Comparison of ENCODE assay signal across 16 mouse cellular contexts in the genomic region with DNA sequence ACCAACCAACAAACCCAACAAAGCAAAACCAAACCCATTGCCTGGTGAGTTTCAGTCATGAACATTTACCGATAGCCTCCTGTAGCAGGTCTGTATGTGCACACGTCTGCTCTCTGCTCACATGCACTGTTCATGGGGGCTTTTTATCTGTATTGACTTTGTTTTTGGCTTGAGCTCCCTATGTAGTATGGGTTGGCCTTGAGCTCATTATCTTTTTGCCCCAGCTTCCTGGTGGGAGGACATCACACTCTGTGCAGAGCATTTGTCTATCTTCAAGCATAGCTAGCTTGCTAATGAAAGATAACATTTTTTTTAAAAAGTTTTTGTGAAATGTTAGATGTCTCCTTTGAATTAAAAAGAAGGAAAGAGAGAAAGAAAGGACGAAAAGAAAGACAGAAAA. TPM values are rescaled to one million over a fixed set of nuclear protein-coding genes. Genes with fewer than 3 reads are reported as not detected.
DNase-seq lines count a peak whose midpoint lies in the region; ATAC-seq and TF ChIP-seq lines count a peak whose summit lies in the region.
"Had no signal": no experiment of that assay in that cellular context is flagged by ENCODE, and none has a peak within 500 bp of the region (broad histone marks: within the 10 kb centered on the region; RNA-seq: fewer than 3 reads in every experiment).

No protein-coding gene starts in this region.

- no peaks in the 10 kb centered on the region for H3K27me3 ChIP-seq in heart, embryonic 12.5 days (replicated peaks)
- no peaks in the 10 kb centered on the region for H3K27me3 ChIP-seq in MEL (ENCODE audit: control insufficient read depth in 1 of 2, insufficient read depth in 2 of 2, low read length in 2 of 2)
- no peaks in the 10 kb centered on the region for H3K27me3 ChIP-seq in hindbrain, embryonic 10.5 days (ENCODE audit: insufficient read depth, poor library complexity, severe bottlenecking)
- H3K27me3 ChIP-seq: hindbrain, embryonic 15.5 days; limb, embryonic 13.5 days; neural tube, embryonic 12.5 days had no signal

- no peak for TF ChIP-seq RAD21 in MEL (IDR thresholded peaks at IDR 0.05; ENCODE audit: low read depth, low read length)

- H3K9ac ChIP-seq in heart, embryonic 12.5 days: no peak overlapping the region
- H3K9ac ChIP-seq in MEL (ENCODE audit: control insufficient read depth, low read depth, low read length, poor library complexity, severe bottlenecking): no peak overlapping the region
- H3K9ac ChIP-seq: hindbrain, embryonic 15.5 days; limb, embryonic 13.5 days; neural tube, embryonic 12.5 days had no signal

- no peak overlapping the region for H3K4me3 ChIP-seq in heart, embryonic 12.5 days
- no peak overlapping the region for H3K4me3 ChIP-seq in MEL (ENCODE audit: control insufficient read depth in 1 of 2, insufficient read depth in 1 of 2, low read depth in 2 of 2, low read length in 2 of 2)
- no peak overlapping the region for H3K4me3 ChIP-seq in hindbrain, embryonic 10.5 days
- H3K4me3 ChIP-seq: hindbrain, embryonic 15.5 days; layer of hippocampus, adult 2 months; limb, embryonic 13.5 days; neural tube, embryonic 12.5 days had no signal

- H3K4me1 ChIP-seq in heart, embryonic 12.5 days (replicated peaks): no peaks in the 10 kb centered on the region
- H3K4me1 ChIP-seq in MEL (ENCODE audit: control insufficient read depth in 1 of 2, insufficient read depth in 2 of 2, low read length in 2 of 2): peaks cover 25 to 27% of the 10 kb centered on the region in 2 experiments
- H3K4me1 ChIP-seq in hindbrain, embryonic 10.5 days (replicated peaks): no peaks in the 10 kb centered on the region
- H3K4me1 ChIP-seq: hindbrain, embryonic 15.5 days; limb, embryonic 13.5 days; neural tube, embryonic 12.5 days had no signal

- peak; percentile 98 to 99 for TF ChIP-seq EP300 in MEL (IDR thresholded peaks at IDR 0.05; ENCODE audit: low read depth in 1 of 2, low read length in 2 of 2)

- no peak for TF ChIP-seq CTCF in MEL (IDR thresholded peaks at IDR 0.05 in 2 of 3, conservative IDR thresholded peaks at IDR 0.05 in 1 of 3; ENCODE audit: control insufficient read depth in 1 of 3, insufficient read depth in 1 of 3, low read depth in 2 of 3, low read length in 3 of 3, poor library complexity in 1 of 3, severe bottlenecking in 1 of 3)

- ATAC-seq in heart, embryonic 12.5 days (ENCODE audit: insufficient number of reproducible peaks, low FRiP score): peak; percentile 89
- peak; percentile 84 for ATAC-seq in erythroid progenitor cell, adult 5-6 weeks (replicated peaks; ENCODE audit: low FRiP score, poor library complexity, severe bottlenecking)
- 0 out of 2 replicates have a peak, but pooled peaks have one; percentile 27 for ATAC-seq in megakaryocyte, adult 5-6 weeks (ENCODE audit: poor library complexity, severe bottlenecking)

- DNase-seq in heart, postnatal 36 days: no peak
- peak; percentile 90 for DNase-seq in MEL (ENCODE audit: low read depth, low spot score)
- no peak for DNase-seq in adipocyte (ENCODE audit: low spot score)
- no peak for DNase-seq in left cerebral cortex, adult 18-20 months (ENCODE audit: low spot score in 2 of 2)
- DNase-seq in hindbrain, embryonic 10.5 days (ENCODE audit: low spot score): no peak
- DNase-seq: cerebellum, adult 9-10 months; gastrocnemius, postnatal 25 days; kidney, adult 9 months; lung, postnatal 36 days had no signal

- H3K79me2 ChIP-seq in MEL (ENCODE audit: control insufficient read depth, insufficient read depth, low read length, poor library complexity): no peaks in the 10 kb centered on the region; the same call in 1 of the 2 replicates

- H3K4me2 ChIP-seq in heart, embryonic 12.5 days: no peak overlapping the region
- H3K4me2 ChIP-seq: hindbrain, embryonic 15.5 days; limb, embryonic 13.5 days; neural tube, embryonic 12.5 days had no signal

- peaks cover 55% of the 10 kb centered on the region for H3K36me3 ChIP-seq in heart, embryonic 12.5 days
- peaks cover 21 to 55% of the 10 kb centered on the region in 2 experiments for H3K36me3 ChIP-seq in MEL (ENCODE audit: control insufficient read depth in 1 of 2, insufficient read depth in 2 of 2, low read length in 2 of 2)
- peaks cover 73% of the 10 kb centered on the region for H3K36me3 ChIP-seq in hindbrain, embryonic 10.5 days

- WGBS in heart, embryonic 12.5 days: 79% methylated on average over 3 of the region's 3 CpGs
- 94% methylated on average over 3 of the region's 3 CpGs for WGBS in hindbrain, embryonic 10.5 days

- no peaks in the 10 kb centered on the region for H3K9me3 ChIP-seq in heart, embryonic 12.5 days (replicated peaks)
- no peaks in the 10 kb centered on the region for H3K9me3 ChIP-seq in MEL (replicated peaks; ENCODE audit: insufficient read depth, low read length)
- no peaks in the 10 kb centered on the region for H3K9me3 ChIP-seq in hindbrain, embryonic 10.5 days
- H3K9me3 ChIP-seq: hindbrain, embryonic 15.5 days; limb, embryonic 13.5 days; neural tube, embryonic 12.5 days had no signal

- no peak; a peak in 1 of 4 replicates for TF ChIP-seq POLR2A in MEL (IDR thresholded peaks at IDR 0.05; ENCODE audit: control insufficient read depth in 1 of 2, insufficient read depth in 1 of 2, low read depth in 1 of 2, low read length in 2 of 2, poor library complexity in 1 of 2)

- intact Hi-C loops in heart, postnatal 36 days (cut with DNase I): no loop called here

- H3K27ac ChIP-seq in heart, embryonic 12.5 days (ENCODE audit: poor library complexity, severe bottlenecking): no peak overlapping the region; the same call in 1 of the 2 replicates
- H3K27ac ChIP-seq in MEL (ENCODE audit: control insufficient read depth, low read depth, low read length): peak overlapping the region; percentile 84
- no peak overlapping the region for H3K27ac ChIP-seq in hindbrain, embryonic 10.5 days
- H3K27ac ChIP-seq: hindbrain, embryonic 15.5 days; layer of hippocampus, adult 2 months; limb, embryonic 13.5 days; neural tube, embryonic 12.5 days had no signal

TF ChIP-seq in MEL, 35 proteins besides CTCF, POLR2A, EP300 and RAD21 (continues in another document):
- TF ChIP-seq ETS1 (IDR thresholded peaks at IDR 0.05; ENCODE audit: low read depth, low read length): peak; percentile 92
- TF ChIP-seq USF1 (IDR thresholded peaks at IDR 0.05; ENCODE audit: low read depth, low read length): peak; percentile 50; the same call in 1 of the 2 replicates
- TF ChIP-seq MXI1 (IDR thresholded peaks at IDR 0.05; ENCODE audit: low read depth, low read length): peak; percentile 75
- TF ChIP-seq SIN3A (IDR thresholded peaks at IDR 0.05; ENCODE audit: low read length): peak; percentile 89
- peak; percentile 98 for TF ChIP-seq ZNF384 (IDR thresholded peaks at IDR 0.05; ENCODE audit: low read depth, low read length)
- TF ChIP-seq MYC (IDR thresholded peaks at IDR 0.05; ENCODE audit: low read depth, low read length): peak; percentile 75; the same call in 1 of the 2 replicates
- peak; percentile 63; the same call in 1 of the 2 replicates for TF ChIP-seq MAFK (IDR thresholded peaks at IDR 0.05; ENCODE audit: borderline replicate concordance, low read depth, low read length)
- TF ChIP-seq ZKSCAN1 (IDR thresholded peaks at IDR 0.05; ENCODE audit: low read depth, low read length): no peak; the same call in 1 of the 2 replicates
- no peak for TF ChIP-seq CHD1 (IDR thresholded peaks at IDR 0.05; ENCODE audit: low read depth, low read length)
- TF ChIP-seq ZC3H11A (IDR thresholded peaks at IDR 0.05; ENCODE audit: low read depth, low read length): no peak
- TF ChIP-seq ELF1 (IDR thresholded peaks at IDR 0.05; ENCODE audit: low read depth, low read length): peak; percentile 71
- TF ChIP-seq TAL1 (IDR thresholded peaks at IDR 0.05; ENCODE audit: low read length): peak; percentile 96
- TF ChIP-seq MYB (IDR thresholded peaks at IDR 0.05; ENCODE audit: low read depth, low read length): peak; percentile 10; the same call in 1 of the 2 replicates
- peak; percentile 37; the same call in 1 of the 2 replicates for TF ChIP-seq KAT2A (conservative IDR thresholded peaks at IDR 0.05; ENCODE audit: low read depth, low read length)
- TF ChIP-seq BHLHE40 (IDR thresholded peaks at IDR 0.05; ENCODE audit: borderline replicate concordance, low read depth, low read length): peak; percentile 91
- peak; percentile 72 for TF ChIP-seq MAZ (IDR thresholded peaks at IDR 0.05; ENCODE audit: low read depth, low read length)
- peak; percentile 74 for TF ChIP-seq MAX (IDR thresholded peaks at IDR 0.05; ENCODE audit: low read length)
- TF ChIP-seq JUND (IDR thresholded peaks at IDR 0.05; ENCODE audit: low read depth, low read length): no peak; the same call in 1 of the 2 replicates
- peak; percentile 94 for TF ChIP-seq RCOR1 (IDR thresholded peaks at IDR 0.05; ENCODE audit: low read depth, low read length)
- TF ChIP-seq HCFC1 (IDR thresholded peaks at IDR 0.05; ENCODE audit: low read depth, low read length): peak; percentile 62
- no peak for TF ChIP-seq ZMIZ1 (IDR thresholded peaks at IDR 0.05; ENCODE audit: low read depth, low read length)
- TF ChIP-seq GATA1 (IDR thresholded peaks at IDR 0.05; ENCODE audit: low read depth, low read length): peak; percentile 99
- TF ChIP-seq TCF12 (IDR thresholded peaks at IDR 0.05; ENCODE audit: low read depth, low read length): peak; percentile 100
- TF ChIP-seq SMC3 (IDR thresholded peaks at IDR 0.05; ENCODE audit: low read depth, low read length): no peak
- no peak for TF ChIP-seq CHD2 (IDR thresholded peaks at IDR 0.05; ENCODE audit: low read length)
- TF ChIP-seq TBP (IDR thresholded peaks at IDR 0.05; ENCODE audit: low read depth, low read length): 0 out of 2 replicates have a peak, but pooled peaks have one; percentile 48
- no peak for TF ChIP-seq USF2 (IDR thresholded peaks at IDR 0.05; ENCODE audit: borderline replicate concordance in 1 of 2, insufficient read depth in 1 of 2, low read depth in 1 of 2, low read length in 2 of 2)
- TF ChIP-seq GABPA (IDR thresholded peaks at IDR 0.05; ENCODE audit: low read depth, low read length): no peak

RNA-seq across cellular contexts. Expression of a gene that starts 33.4 kb away (rescaled TPM):
- polyA plus RNA-seq in heart, embryonic 12.5 days (2016; fragmentation: Nextera tagmentation; extraction: Ambion mirVana): 29.9 and 32.1 TPM in 2 replicates
- 10 to 100 TPM; 32.2 to 33.4 TPM for total RNA-seq in heart, postnatal 36 days (2021)
- total RNA-seq in MEL (2012; rRNA removed): 37.1 and 38.6 TPM in 2 replicates
- polyA plus RNA-seq in MEL (2012; ENCODE audit: insufficient read depth in 1 of 2, insufficient read length in 2 of 2, low read depth in 1 of 2, low replicate concordance in 2 of 2, missing spikeins in 1 of 2): 100 to 1,000 TPM in 1 of 2 experiments, 10 to 100 TPM in 1; 57.1 to 140 TPM
- 106 and 130 TPM in 2 replicates for total RNA-seq in erythroid progenitor cell, adult 5-6 weeks (2015; ENCODE audit: low replicate concordance)
- 96.5 and 100 TPM in 2 replicates for total RNA-seq in erythroid progenitor cell, adult 5-6 weeks (2017; ENCODE audit: low replicate concordance)
- 182 and 199 TPM in 2 replicates for total RNA-seq in megakaryocyte, adult 5-6 weeks (2015)
- total RNA-seq in megakaryocyte, adult 5-6 weeks (2017): 133 and 144 TPM in 2 replicates
- total RNA-seq in left cerebral cortex, adult 18-20 months (2021): 10 to 100 TPM; 52.9 to 53.9 TPM
- 41.8 and 44.6 TPM in 2 replicates for polyA plus RNA-seq in hindbrain, embryonic 10.5 days (2016; fragmentation: Nextera tagmentation; extraction: Ambion mirVana)

Comparison
In these comparisons a context has a peak if more than half of its experiments do, and no peak if none do; other contexts are left out.
1. ATAC-seq: peak in every context shown above with its lines; median percentile 89 in heart, embryonic 12.5 days; 84 in erythroid progenitor cell, adult 5-6 weeks; 27 in megakaryocyte, adult 5-6 weeks.